ENCODE assay signal across 8 mouse cellular contexts in the genomic region with DNA sequence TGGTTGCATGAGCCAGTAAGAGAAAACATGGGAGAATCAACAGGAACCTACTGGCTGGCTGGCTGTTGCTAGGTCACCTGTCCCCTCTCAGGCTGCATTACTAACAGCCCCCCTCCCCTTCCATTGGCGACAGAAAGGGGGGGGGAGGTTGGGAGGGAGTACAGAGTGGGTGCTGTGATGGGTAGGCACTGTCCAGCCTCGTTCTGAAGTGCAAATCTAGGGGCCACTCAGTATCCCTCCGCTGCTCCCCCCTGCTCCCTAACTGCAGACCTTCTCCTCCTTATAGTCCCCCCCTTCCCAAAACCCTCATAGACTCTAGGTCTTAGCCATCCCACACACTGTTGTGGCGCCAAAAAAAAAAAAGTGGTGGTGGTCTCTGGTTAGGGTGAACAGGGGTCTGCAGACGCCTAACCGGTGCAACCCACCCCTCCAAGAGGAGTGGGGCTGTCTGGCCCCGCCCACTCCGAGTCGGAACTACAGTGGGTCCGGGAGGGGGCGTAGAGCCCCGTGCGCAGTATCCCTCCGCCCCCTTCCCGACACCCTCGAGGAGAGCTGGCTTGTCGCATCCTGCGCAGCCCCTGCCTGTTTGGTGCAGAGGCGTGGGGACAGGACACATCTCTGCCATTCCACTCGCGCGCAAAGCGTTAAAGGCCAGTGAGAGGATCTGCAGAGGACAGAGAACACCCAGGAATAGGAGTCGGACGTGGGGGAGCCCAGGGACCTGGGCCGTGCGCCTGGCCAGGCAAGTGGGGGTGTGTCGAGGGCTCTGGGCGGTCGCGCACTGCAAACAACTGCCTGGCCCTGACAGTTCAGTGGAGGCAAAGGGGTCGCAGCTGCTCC. TPM values are rescaled to one million over a fixed set of nuclear protein-coding genes. Genes with fewer than 3 reads are reported as not detected.
A peak's percentile ranks its signal among the peaks of the same experiment; 100 is the strongest.
DNase-seq lines count a peak whose midpoint lies in the region; ATAC-seq and TF ChIP-seq lines count a peak whose summit lies in the region.
"Not testable (repeated sequence)": the region's sequence is repeated elsewhere in the genome, so short reads cannot be mapped to it uniquely, and the experiment has no call there.

TSS of gene Gprasp2 (plus strand) at position 514 of the 840 bp plus-strand sequence.

- H3K9me3 ChIP-seq in hindbrain, embryonic 14.5 days (ENCODE audit: control insufficient read depth, low read length) = not testable (repeated sequence)

- TF ChIP-seq CTCF in lung, adult 2 months (IDR thresholded peaks at IDR 0.05; ENCODE audit: insufficient read depth, low read length); olfactory bulb, adult 2 months (IDR thresholded peaks at IDR 0.05; ENCODE audit: insufficient read depth, low read depth, low read length): not testable (repeated sequence)

- peak within 1 kb of the TSS; percentile 56 for H3K4me2 ChIP-seq in hindbrain, embryonic 14.5 days (replicated peaks)

- not testable (repeated sequence) for H3K4me1 ChIP-seq in hindbrain, embryonic 14.5 days (replicated peaks; ENCODE audit: control insufficient read depth, insufficient read depth, low read length); lung, adult 2 months (ENCODE audit: control insufficient read depth, insufficient read depth, low read length); olfactory bulb, adult 2 months (ENCODE audit: control insufficient read depth, insufficient read depth, low read length)

- H3K4me3 ChIP-seq in hindbrain, embryonic 14.5 days (replicated peaks; ENCODE audit: low read length) = peak within 1 kb of the TSS; percentile 53
- H3K4me3 ChIP-seq in lung, adult 2 months (replicated peaks; ENCODE audit: extremely low read depth, low read depth, low read length) = peak within 1 kb of the TSS; percentile 42
- peak within 1 kb of the TSS; percentile 83 for H3K4me3 ChIP-seq in olfactory bulb, adult 2 months (ENCODE audit: insufficient read depth, low read depth, low read length)

- peak within 1 kb of the TSS; percentile 73 for H3K9ac ChIP-seq in hindbrain, embryonic 14.5 days

- peaks cover 14% of the 10 kb centered on the region for H3K36me3 ChIP-seq in hindbrain, embryonic 14.5 days (replicated peaks; ENCODE audit: control insufficient read depth, insufficient read depth)

- H3K27ac ChIP-seq in hindbrain, embryonic 14.5 days = peak within 1 kb of the TSS; percentile 72
- peak within 1 kb of the TSS; percentile 75; the same call in 1 of the 2 replicates for H3K27ac ChIP-seq in olfactory bulb, adult 2 months (ENCODE audit: insufficient read depth, low read depth, low read length)

- not testable (repeated sequence) for TF ChIP-seq POLR2A in lung, adult 2 months (IDR thresholded peaks at IDR 0.05; ENCODE audit: borderline replicate concordance, extremely low read depth, low read depth, low read length)
- TF ChIP-seq POLR2A in olfactory bulb, adult 2 months (IDR thresholded peaks at IDR 0.05; ENCODE audit: insufficient read depth, low read depth, low read length) = 0 out of 2 replicates have a peak, but pooled peaks have one; percentile 13

- DNase-seq in ZHBTc4 (ENCODE audit: low read depth, low spot score) = peak; percentile 58
- peak; percentile 58 to 59 for DNase-seq in frontal cortex, postnatal 36 days (ENCODE audit: low spot score in 2 of 2)
- DNase-seq in hindbrain, embryonic 14.5 days (ENCODE audit: low spot score) = peak; percentile 67
- DNase-seq in layer of hippocampus, postnatal 14 days (ENCODE audit: low spot score in 2 of 2) = peak; percentile 66
- not testable (repeated sequence) for DNase-seq in lung, adult 2 months
- peak; percentile 39 for DNase-seq in thymus, postnatal 0 days (ENCODE audit: low spot score)

- H3K27me3 ChIP-seq in hindbrain, embryonic 14.5 days (ENCODE audit: control insufficient read depth, insufficient read depth, low read length) = not testable (repeated sequence)

- 15% methylated on average over 23 of the region's 32 CpGs for WGBS in hindbrain, embryonic 14.5 days
- 36% methylated on average over 32 of the region's 32 CpGs for whole genome bisulfite sequencing in lung, adult 2 months
- 17% methylated on average over 29 of the region's 32 CpGs for WGBS in olfactory bulb, adult 2 months

- ATAC-seq in common myeloid progenitor, adult 5-6 weeks (replicated peaks; ENCODE audit: low read depth, poor library complexity, severe bottlenecking) = peak; percentile 89
- ATAC-seq in hindbrain, embryonic 14.5 days (ENCODE audit: low FRiP score) = peak; percentile 92

RNA-seq across cellular contexts. Expression of gene Gprasp2, which starts in this region (rescaled TPM):
- 2.0 and 2.3 TPM in 2 replicates for total RNA-seq in common myeloid progenitor, adult 5-6 weeks (2017)
- polyA plus RNA-seq in hindbrain, embryonic 14.5 days (2014; fragmentation: Nextera tagmentation; extraction: Ambion mirVana) = 182 and 225 TPM in 2 replicates
- 100 to 1,000 TPM; 151 to 154 TPM for total RNA-seq in layer of hippocampus, postnatal 14 days (2021)
- 1.5 and 1.7 TPM in 2 replicates for polyA plus RNA-seq in lung, adult 2 months (2012; rRNA removed)
- 81.4 TPM in 1 of 2 replicates, not detected in the other for polyA plus RNA-seq in olfactory bulb, adult 2 months (2012; ENCODE audit: insufficient read depth, insufficient read length, low replicate concordance, missing spikeins)
- polyA plus RNA-seq in thymus, postnatal 0 days (2015; fragmentation: Nextera tagmentation; extraction: Ambion mirVana) = 6.6 and 7.0 TPM in 2 replicates

Comparison
In these comparisons a context has a peak if more than half of its experiments do, and no peak if none do; other contexts are left out.
1. RNA of gene Gprasp2 (total RNA-seq): 151 to 154 TPM in layer of hippocampus, postnatal 14 days; 2.0 to 2.3 TPM in common myeloid progenitor, adult 5-6 weeks; every median in the first group is over 10 times any median in the second.
2. RNA of gene Gprasp2 (polyA plus RNA-seq): 182 to 225 TPM in hindbrain, embryonic 14.5 days and 81.4 TPM in olfactory bulb, adult 2 months; 6.6 to 7.0 TPM in thymus, postnatal 0 days and 1.5 to 1.7 TPM in lung, adult 2 months; every median in the first group is over 10 times any median in the second.
3. Peak in every context shown above with its lines, with median percentiles within 50 percentile points of each other: H3K4me3 ChIP-seq.